Mouse (Mus musculus) neural tube, embryonic 12.5 days (tissue): ENCODE data around the gene Slc30a4. TPM values are rescaled to one million over a fixed set of nuclear protein-coding genes. Genes with fewer than 3 reads are reported as not detected.

Experiments
- ATAC-seq: fragments of 200-750 bp; cut with Nextera tagmentation; 2 replicates; pipeline ENCODE4 v1.8.0; 2017; ENCODE audit warnings: low read depth, mild to moderate bottlenecking, moderate TSS enrichment, moderate library complexity; ENCODE audit not compliant: low FRiP score
- H3K27ac ChIP-seq: fragments of 300-500 bp; sonication (generic); 2 replicates; pipeline ENCODE4 v1.5.1; 2016
- H3K27me3 ChIP-seq: fragments of 300-500 bp; sonication (generic); replicated peaks from 2 replicates; pipeline ENCODE4 v1.6.1; 2016; ENCODE audit warnings: mild to moderate bottlenecking
- H3K36me3 ChIP-seq: fragments of 300-500 bp; sonication (generic); 2 replicates; pipeline ENCODE4 v1.6.1; 2016; ENCODE audit warnings: mild to moderate bottlenecking
- H3K4me1 ChIP-seq: fragments of 300-500 bp; sonication (generic); 2 replicates; pipeline ENCODE4 v1.6.1; 2016
- H3K4me2 ChIP-seq: fragments of 300-500 bp; sonication (generic); replicated peaks from 2 replicates; pipeline ENCODE4 v1.6.1; 2016; ENCODE audit warnings: mild to moderate bottlenecking
- H3K4me3 ChIP-seq: fragments of 300-500 bp; sonication (generic); 2 replicates; pipeline ENCODE4 v1.5.1; 2016
- H3K9ac ChIP-seq: fragments of 300-500 bp; sonication (generic); 2 replicates; pipeline ENCODE4 v1.6.1; 2016; ENCODE audit warnings: mild to moderate bottlenecking
- H3K9me3 ChIP-seq: fragments of 300-500 bp; sonication (generic); 2 replicates; pipeline ENCODE4 v1.6.1; 2016; ENCODE audit warnings: mild to moderate bottlenecking
- WGBS: fragments of 180-500 bp; shearing (Covaris S2); methylation state at CpG from one replicate; pipeline ENCODE4 v1.1.7; 2016; 5-methylcytosine and 5-hydroxymethylcytosine counted together
- polyA plus RNA-seq: library from polyadenylated mRNA; unstranded; fragments of >200 nt; fragmentation: Nextera tagmentation; extraction: Ambion mirVana; gene quantifications from 2 replicates; pipeline ENCODE4 v1.2.1, GENCODE M21; 2016

Slc30a4 gene
- 8.4 and 9.4 TPM in 2 replicates for polyA plus RNA-seq

- no peaks in the 10 kb centered on the region for H3K36me3 ChIP-seq
- peak within 1 kb of the TSS; percentile 88 for H3K4me2 ChIP-seq
- WGBS, result under 1% methylated on average over 110 of the region's 111 CpGs
- H3K9me3 ChIP-seq, result no peaks in the 10 kb centered on the region
- H3K9ac ChIP-seq, result peak within 1 kb of the TSS; percentile 83
- H3K4me1 ChIP-seq, result peaks cover 10% of the 10 kb centered on the region; the same call in 1 of the 2 replicates
- H3K27ac ChIP-seq, result no peak within 1 kb of the TSS
- peak within 1 kb of the TSS; percentile 74 for H3K4me3 ChIP-seq
- peak; percentile 97 for ATAC-seq
- H3K27me3 ChIP-seq, result no peaks in the 10 kb centered on the region
These were observed at the start of gene Slc30a4 for GRCm38 (mm10) chr2:122702181-122703036. TSS of gene Slc30a4 (minus strand) at chr2:122702663.

- no peak overlapping the region for H3K27ac ChIP-seq
- WGBS, result 91% methylated on average over 9 of the region's 9 CpGs
- no peak overlapping the region for H3K9ac ChIP-seq
These were observed 44.0 kb upstream of the Slc30a4 start for GRCm38 (mm10) chr2:122746461-122746860.

GRCm38 (mm10) chr2:122739023-122739422 is 36.6 kb upstream of the Slc30a4 start:
- peak overlapping the region; percentile 74 for H3K4me2 ChIP-seq
- H3K9ac ChIP-seq, result peak overlapping the region; percentile 95
- no peaks in the 10 kb centered on the region for H3K9me3 ChIP-seq
- peak overlapping the region; percentile 79 for H3K4me3 ChIP-seq
- H3K36me3 ChIP-seq, result peaks cover 8% of the 10 kb centered on the region; the same call in 1 of the 2 replicates
- 30% methylated on average over 7 of the region's 7 CpGs for WGBS
- ATAC-seq, result no peak
- no peak overlapping the region for H3K27ac ChIP-seq
- no peaks in the 10 kb centered on the region; the same call in 1 of the 2 replicates for H3K27me3 ChIP-seq
- H3K4me1 ChIP-seq, result peaks cover 7% of the 10 kb centered on the region; the same call in 1 of the 2 replicates

More at GRCm38 (mm10) chr2:122746461-122746860, 44.0 kb upstream of the Slc30a4 start:
- Histone ChIP-seq H3K9me3 (no peaks in the 10 kb centered on the region), H3K4me2 (no peak overlapping the region), H3K36me3 (peaks cover 36% of the 10 kb centered on the region), H3K4me3 (no peak overlapping the region), H3K4me1 (no peaks in the 10 kb centered on the region), H3K27me3 (no peaks in the 10 kb centered on the region)
- ATAC-seq, result no peak

DNA sequence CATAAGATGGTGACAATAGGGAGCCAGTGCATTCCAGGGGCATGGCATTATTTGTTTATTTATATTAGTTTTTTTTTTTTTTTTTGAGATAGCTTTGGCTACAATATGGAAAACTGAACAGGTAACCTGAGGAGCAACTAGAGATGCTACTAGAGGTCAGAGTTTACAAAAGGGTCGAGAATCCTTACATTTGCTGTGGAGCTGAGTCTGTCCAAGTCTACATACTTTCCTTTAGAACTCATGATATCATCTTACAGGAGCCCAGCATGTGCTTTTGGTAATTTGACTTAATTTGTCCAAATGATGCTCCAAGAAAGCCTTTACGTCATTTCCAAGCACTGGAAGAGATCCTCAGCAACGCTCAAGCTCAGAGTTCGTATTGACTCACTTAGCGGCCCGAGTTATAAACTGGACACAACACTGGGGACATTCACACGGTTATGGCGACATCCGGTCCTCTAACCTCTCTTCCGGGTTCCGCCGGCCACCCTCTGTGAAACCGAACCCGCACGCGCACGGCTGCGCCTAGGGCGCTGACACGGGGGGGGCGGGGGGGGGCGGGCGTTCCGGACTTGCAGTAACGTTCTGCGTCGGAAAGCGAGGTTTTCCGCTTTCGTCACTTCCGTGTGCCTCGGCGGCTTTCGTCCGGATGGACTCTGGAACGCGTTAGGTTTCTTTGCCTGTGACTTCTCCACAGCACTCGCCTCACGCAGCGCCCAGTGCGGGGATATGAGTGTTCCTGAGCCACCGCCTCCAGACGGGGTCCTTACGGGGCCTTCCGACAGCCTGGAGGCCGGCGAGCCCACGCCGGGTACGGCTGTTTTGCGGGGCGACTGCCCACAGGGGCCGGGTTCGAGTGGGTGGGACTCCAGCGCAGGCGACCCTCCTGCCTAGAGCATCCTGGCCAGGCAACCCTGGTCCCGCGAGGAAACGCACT is 35.7 kb upstream of the Slc30a4 start, which contains the start of gene Bloc1s6:
Bloc1s6 (plus strand) TSS at position 610 of the 937 bp plus-strand sequence.
- peak; percentile 94 for ATAC-seq
- WGBS, result under 1% methylated on average over 49 of the region's 59 CpGs
- no peaks in the 10 kb centered on the region for H3K9me3 ChIP-seq

DNA sequence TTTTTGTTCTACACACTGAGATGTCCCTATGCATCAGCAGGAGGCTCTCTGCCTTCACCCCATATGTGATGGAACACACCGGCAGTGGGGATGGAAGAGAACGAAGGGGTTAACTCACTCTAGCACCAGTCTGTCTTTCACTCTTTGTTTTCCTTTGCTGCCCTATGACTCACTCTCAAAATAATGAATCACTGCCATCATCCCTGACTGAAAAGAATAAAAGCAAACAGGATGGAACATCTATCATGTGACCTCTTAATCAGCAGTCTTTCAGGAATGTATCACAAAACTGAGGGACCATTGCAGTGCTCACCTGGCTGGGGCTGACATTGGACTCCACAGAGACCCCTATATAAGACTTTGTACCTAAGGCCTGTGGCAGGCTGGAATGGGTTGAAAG is 29.0 kb upstream of the Slc30a4 start:
- no peak overlapping the region for H3K4me3 ChIP-seq
- no peak overlapping the region for H3K27ac ChIP-seq
- no peak overlapping the region for H3K9ac ChIP-seq
- no peak for ATAC-seq
- no peaks in the 10 kb centered on the region for H3K9me3 ChIP-seq
- no peaks in the 10 kb centered on the region for H3K4me1 ChIP-seq
- H3K27me3 ChIP-seq, result no peaks in the 10 kb centered on the region; the same call in 1 of the 2 replicates
- 73% methylated on average over 2 of the region's 2 CpGs for WGBS
- no peak overlapping the region for H3K4me2 ChIP-seq
- H3K36me3 ChIP-seq, result no peaks in the 10 kb centered on the region

More for the DNA sequence above, 35.7 kb upstream of the Slc30a4 start, which contains the start of gene Bloc1s6:
- Histone ChIP-seq H3K9ac (peak within 1 kb of the TSS; percentile 95), H3K27ac (peak within 1 kb of the TSS; percentile 86), H3K27me3 (no peaks in the 10 kb centered on the region; the same call in 1 of the 2 replicates), H3K4me2 (peak within 1 kb of the TSS; percentile 74), H3K36me3 (peaks cover 7% of the 10 kb centered on the region; the same call in 1 of the 2 replicates), H3K4me1 (peaks cover 7% of the 10 kb centered on the region; the same call in 1 of the 2 replicates), H3K4me3 (peak within 1 kb of the TSS; percentile 79)

- Histone ChIP-seq H3K27me3 (no peaks in the 10 kb centered on the region), H3K36me3 (no peaks in the 10 kb centered on the region), H3K4me1 (no peaks in the 10 kb centered on the region), H3K27ac (no peak overlapping the region), H3K4me2 (no peak overlapping the region), H3K4me3 (no peak overlapping the region), H3K9me3 (no peaks in the 10 kb centered on the region), H3K9ac (no peak overlapping the region)
- no peak for ATAC-seq
- WGBS, result 57% methylated on average over 10 of the region's 10 CpGs
These were observed 23.1 kb upstream of the Slc30a4 start for GRCm38 (mm10) chr2:122725604-122726003.

- Histone ChIP-seq H3K27me3 (no peaks in the 10 kb centered on the region), H3K27ac (no peak overlapping the region), H3K9ac (no peak overlapping the region), H3K9me3 (no peaks in the 10 kb centered on the region), H3K36me3 (no peaks in the 10 kb centered on the region), H3K4me3 (no peak overlapping the region), H3K4me1 (no peaks in the 10 kb centered on the region), H3K4me2 (no peak overlapping the region)
- ATAC-seq, result no peak
- WGBS, result 84% methylated on average over 3 of the region's 3 CpGs
These were observed 18.1 kb upstream of the Slc30a4 start for GRCm38 (mm10) chr2:122720564-122720963.

DNA sequence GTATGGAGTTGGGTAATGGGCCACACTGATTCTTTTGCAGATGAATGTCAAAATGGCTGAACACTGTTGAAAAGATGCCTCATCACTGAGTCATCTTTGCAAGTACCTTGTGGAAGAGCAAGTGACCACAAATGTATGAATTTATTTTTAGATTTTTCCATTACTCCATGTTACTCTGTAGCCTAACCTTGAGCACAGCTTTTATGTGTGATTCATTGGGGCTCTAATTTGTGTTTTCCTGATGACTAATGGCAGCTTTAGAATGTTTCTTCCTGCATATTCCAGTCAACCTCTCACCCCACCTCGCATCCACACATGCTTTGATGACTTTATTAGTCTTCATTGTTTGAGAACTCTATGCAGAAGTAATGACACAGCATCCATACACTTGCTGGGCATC is 16.8 kb upstream of the Slc30a4 start:
- Histone ChIP-seq H3K4me2 (no peak overlapping the region), H3K4me3 (no peak overlapping the region), H3K27me3 (no peaks in the 10 kb centered on the region), H3K36me3 (no peaks in the 10 kb centered on the region), H3K9me3 (no peaks in the 10 kb centered on the region), H3K27ac (no peak overlapping the region), H3K4me1 (no peaks in the 10 kb centered on the region), H3K9ac (no peak overlapping the region)
- ATAC-seq, result no peak
- WGBS, result 72% methylated on average over 1 of the region's 1 CpGs

- Histone ChIP-seq H3K9me3 (no peaks in the 10 kb centered on the region), H3K4me1 (no peaks in the 10 kb centered on the region), H3K36me3 (no peaks in the 10 kb centered on the region), H3K4me2 (no peak overlapping the region), H3K4me3 (no peak overlapping the region), H3K27ac (no peak overlapping the region), H3K9ac (no peak overlapping the region), H3K27me3 (no peaks in the 10 kb centered on the region)
- WGBS, result 89% methylated on average over 3 of the region's 3 CpGs
- ATAC-seq, result no peak
These were observed 13.9 kb upstream of the Slc30a4 start for GRCm38 (mm10) chr2:122716301-122716842.

DNA sequence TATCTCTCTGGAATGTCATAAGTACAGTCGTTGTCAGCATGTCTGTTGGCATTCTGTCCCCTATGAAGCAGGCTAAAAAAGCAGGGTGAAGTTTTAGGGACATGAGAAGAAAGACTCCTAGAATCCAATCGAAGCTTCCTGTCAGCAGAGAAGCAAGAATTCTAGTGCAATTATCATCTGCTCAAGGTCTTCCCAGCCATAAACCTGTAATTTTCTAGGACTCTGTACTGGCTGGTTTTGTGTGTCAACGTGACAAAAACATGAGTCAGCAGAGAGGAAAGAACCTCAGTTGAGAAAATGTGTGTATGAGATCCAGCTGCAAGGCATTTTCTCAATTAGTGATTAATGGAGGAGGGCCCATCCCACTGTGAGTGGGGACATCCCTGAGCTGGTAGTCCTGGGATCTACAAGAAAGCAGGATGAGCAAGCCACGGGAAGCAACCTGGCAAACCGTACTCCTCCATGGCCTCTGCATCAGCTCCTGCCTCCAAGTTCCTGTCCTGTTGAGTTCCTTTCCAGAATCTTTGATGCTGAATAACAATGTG is 12.8 kb upstream of the Slc30a4 start:
- 77% methylated on average over 5 of the region's 5 CpGs for WGBS
- H3K36me3 ChIP-seq, result no peaks in the 10 kb centered on the region
- no peak overlapping the region for H3K4me2 ChIP-seq
- H3K9ac ChIP-seq, result no peak overlapping the region
- no peak for ATAC-seq
- no peaks in the 10 kb centered on the region for H3K4me1 ChIP-seq
- no peak overlapping the region for H3K4me3 ChIP-seq
- H3K27ac ChIP-seq, result no peak overlapping the region
- H3K9me3 ChIP-seq, result no peaks in the 10 kb centered on the region
- no peaks in the 10 kb centered on the region for H3K27me3 ChIP-seq

GRCm38 (mm10) chr2:122712848-122713247 is 10.4 kb upstream of the Slc30a4 start:
- H3K4me2 ChIP-seq, result no peak overlapping the region
- no peaks in the 10 kb centered on the region for H3K9me3 ChIP-seq
- WGBS, result 85% methylated on average over 2 of the region's 2 CpGs
- H3K27ac ChIP-seq, result no peak overlapping the region
- H3K27me3 ChIP-seq, result no peaks in the 10 kb centered on the region
- no peaks in the 10 kb centered on the region for H3K36me3 ChIP-seq
- H3K4me3 ChIP-seq, result no peak overlapping the region
- H3K4me1 ChIP-seq, result no peaks in the 10 kb centered on the region
- no peak overlapping the region for H3K9ac ChIP-seq
- ATAC-seq, result no peak
